In genomic region chr2:127483001-127483400, GRCm38 (mm10) we compare ENCODE assay signal across 8 mouse cellular contexts. TPM values are rescaled to one million over a fixed set of nuclear protein-coding genes. Genes with fewer than 3 reads are reported as not detected.
DNase-seq lines count a peak whose midpoint lies in the region; ATAC-seq and TF ChIP-seq lines count a peak whose summit lies in the region.

No protein-coding gene starts in this region.

- no peak overlapping the region for H3K27ac ChIP-seq in forebrain, embryonic 11.5 days (ENCODE audit: low read depth, low read length)
- no peak overlapping the region for H3K27ac ChIP-seq in hindbrain, embryonic 16.5 days (ENCODE audit: low read depth, low read length)
- H3K27ac ChIP-seq in lung, embryonic 15.5 days = peak overlapping the region; percentile 71
- H3K27ac ChIP-seq in stomach, postnatal 0 days (replicated peaks) = no peak overlapping the region

- H3K9ac ChIP-seq in forebrain, embryonic 11.5 days (ENCODE audit: low read length) = no peak overlapping the region
- H3K9ac ChIP-seq in hindbrain, embryonic 16.5 days (ENCODE audit: low read depth, low read length) = 0 out of 2 replicates have a peak overlapping the region, but pooled peaks have one; percentile 2
- H3K9ac ChIP-seq in lung, embryonic 15.5 days = no peak overlapping the region
- peak overlapping the region; percentile 52; the same call in 1 of the 2 replicates for H3K9ac ChIP-seq in stomach, postnatal 0 days (ENCODE audit: low read length)

- no peak for TF ChIP-seq CTCF in lung, adult 2 months (IDR thresholded peaks at IDR 0.05; ENCODE audit: insufficient read depth, low read length)
- TF ChIP-seq CTCF in stomach, postnatal 0 days (IDR thresholded peaks at IDR 0.05; ENCODE audit: low read depth) = no peak

- no peak for TF ChIP-seq POLR2A in lung, adult 2 months (IDR thresholded peaks at IDR 0.05; ENCODE audit: borderline replicate concordance, extremely low read depth, low read depth, low read length)

- no peak for DNase-seq in lung, adult 2 months
- DNase-seq in lung, postnatal 25 days (ENCODE audit: low spot score) = no peak
- DNase-seq in forebrain, embryonic 11.5 days (ENCODE audit: low spot score) = peak; percentile 61
- DNase-seq in stomach, postnatal 0 days (ENCODE audit: low spot score) = no peak
- no peak for DNase-seq in T-cell, adult 2 months (ENCODE audit: low spot score)
- DNase-seq in urinary bladder, postnatal 10 days (ENCODE audit: low spot score) = no peak

- no peaks in the 10 kb centered on the region for H3K36me3 ChIP-seq in forebrain, embryonic 11.5 days (ENCODE audit: control insufficient read depth, insufficient read depth, low read length)
- no peaks in the 10 kb centered on the region for H3K36me3 ChIP-seq in hindbrain, embryonic 16.5 days (ENCODE audit: control insufficient read depth, insufficient read depth, low read length)
- H3K36me3 ChIP-seq in lung, embryonic 15.5 days = no peaks in the 10 kb centered on the region
- no peaks in the 10 kb centered on the region for H3K36me3 ChIP-seq in stomach, postnatal 0 days (ENCODE audit: control insufficient read depth, insufficient read depth, low read length)

- ATAC-seq in forebrain, embryonic 11.5 days (replicated peaks; ENCODE audit: low FRiP score) = no peak
- no peak for ATAC-seq in hindbrain, embryonic 16.5 days
- ATAC-seq in lung, embryonic 15.5 days (ENCODE audit: borderline replicate concordance, extremely low read depth, low FRiP score, low TSS enrichment) = peak; percentile 50; the same call in 1 of the 2 replicates
- ATAC-seq in stomach, postnatal 0 days (ENCODE audit: low FRiP score, low TSS enrichment) = no peak

- WGBS in lung, adult 2 months = under 1% methylated on average over 21 of the region's 21 CpGs
- WGBS in forebrain, embryonic 11.5 days = under 1% methylated on average over 20 of the region's 21 CpGs
- WGBS in hindbrain, embryonic 16.5 days = 2% methylated on average over 15 of the region's 21 CpGs
- 2% methylated on average over 19 of the region's 21 CpGs for WGBS in lung, embryonic 15.5 days
- under 1% methylated on average over 20 of the region's 21 CpGs for WGBS in stomach, postnatal 0 days

- peak overlapping the region; percentile 67 for H3K4me2 ChIP-seq in forebrain, embryonic 11.5 days (ENCODE audit: low read depth, low read length, severe bottlenecking)
- H3K4me2 ChIP-seq in hindbrain, embryonic 16.5 days (ENCODE audit: low read length) = peak overlapping the region; percentile 80
- H3K4me2 ChIP-seq in lung, embryonic 15.5 days = peak overlapping the region; percentile 97
- H3K4me2 ChIP-seq in stomach, postnatal 0 days (replicated peaks; ENCODE audit: low read depth) = peak overlapping the region; percentile 82

- H3K4me1 ChIP-seq in lung, adult 2 months (ENCODE audit: control insufficient read depth, insufficient read depth, low read length) = peaks cover 2% of the 10 kb centered on the region; the same call in 1 of the 2 replicates
- peaks cover 13% of the 10 kb centered on the region; the same call in 1 of the 2 replicates for H3K4me1 ChIP-seq in forebrain, embryonic 11.5 days (replicated peaks; ENCODE audit: control insufficient read depth, insufficient read depth, low read length)
- peaks cover 22% of the 10 kb centered on the region for H3K4me1 ChIP-seq in hindbrain, embryonic 16.5 days (ENCODE audit: control insufficient read depth, insufficient read depth, low read depth, low read length)
- H3K4me1 ChIP-seq in lung, embryonic 15.5 days = peaks cover 32% of the 10 kb centered on the region
- 0 out of 2 replicates have a peak, but pooled peaks cover 2% of the 10 kb centered on the region for H3K4me1 ChIP-seq in stomach, postnatal 0 days (replicated peaks; ENCODE audit: control insufficient read depth, insufficient read depth)

- H3K4me3 ChIP-seq in lung, adult 2 months (replicated peaks; ENCODE audit: extremely low read depth, low read depth, low read length) = peak overlapping the region; percentile 54
- H3K4me3 ChIP-seq in forebrain, embryonic 11.5 days (ENCODE audit: low read depth, low read length) = peak overlapping the region; percentile 35
- H3K4me3 ChIP-seq in hindbrain, embryonic 16.5 days (ENCODE audit: low read length) = peak overlapping the region; percentile 41
- peak overlapping the region; percentile 54 for H3K4me3 ChIP-seq in lung, embryonic 15.5 days
- H3K4me3 ChIP-seq in stomach, postnatal 0 days (ENCODE audit: low read depth, low read length) = peak overlapping the region; percentile 53

- no peaks in the 10 kb centered on the region for H3K9me3 ChIP-seq in forebrain, embryonic 11.5 days (ENCODE audit: control insufficient read depth, low read length)
- H3K9me3 ChIP-seq in hindbrain, embryonic 16.5 days (ENCODE audit: control insufficient read depth, low read length) = no peaks in the 10 kb centered on the region
- no peaks in the 10 kb centered on the region for H3K9me3 ChIP-seq in lung, embryonic 15.5 days
- H3K9me3 ChIP-seq in stomach, postnatal 0 days (ENCODE audit: control insufficient read depth, low read length) = no peaks in the 10 kb centered on the region

- H3K27me3 ChIP-seq in forebrain, embryonic 11.5 days (ENCODE audit: control insufficient read depth, insufficient read depth, low read length) = peaks cover 52% of the 10 kb centered on the region
- H3K27me3 ChIP-seq in hindbrain, embryonic 16.5 days (replicated peaks; ENCODE audit: control insufficient read depth, insufficient read depth, low read length) = peaks cover 45% of the 10 kb centered on the region
- H3K27me3 ChIP-seq in lung, embryonic 15.5 days = peaks cover 49% of the 10 kb centered on the region
- H3K27me3 ChIP-seq in stomach, postnatal 0 days (ENCODE audit: control insufficient read depth, insufficient read depth, low read length) = peaks cover 10% of the 10 kb centered on the region

- TF ChIP-seq EP300 in stomach, postnatal 0 days (optimal IDR thresholded peaks at IDR 0.05) = no peak

RNA-seq across cellular contexts. Expression of gene Fahd2a, which starts 38.6 kb away (rescaled TPM):
- polyA plus RNA-seq in lung, adult 2 months (2012; rRNA removed) = 11.1 and 14.0 TPM in 2 replicates
- 25.8 and 26.0 TPM in 2 replicates for polyA plus RNA-seq in forebrain, embryonic 11.5 days (2014; fragmentation: Nextera tagmentation; extraction: Ambion mirVana)
- 31.4 and 32.9 TPM in 2 replicates for polyA plus RNA-seq in hindbrain, embryonic 16.5 days (2015; fragmentation: Nextera tagmentation; extraction: Ambion mirVana)
- 21.2 and 21.6 TPM in 2 replicates for polyA plus RNA-seq in lung, embryonic 15.5 days (2015; fragmentation: Nextera tagmentation; extraction: Ambion mirVana)
- polyA plus RNA-seq in stomach, postnatal 0 days (2015; fragmentation: Nextera tagmentation; extraction: Ambion mirVana) = 27.3 and 30.9 TPM in 2 replicates

RNA-seq across cellular contexts. Expression of gene Kcnip3, which starts 38.9 kb away (rescaled TPM):
- polyA plus RNA-seq in lung, adult 2 months (2012; rRNA removed) = 1.5 and 3.1 TPM in 2 replicates
- polyA plus RNA-seq in forebrain, embryonic 11.5 days (2014; fragmentation: Nextera tagmentation; extraction: Ambion mirVana) = 4.6 and 6.3 TPM in 2 replicates
- polyA plus RNA-seq in hindbrain, embryonic 16.5 days (2015; fragmentation: Nextera tagmentation; extraction: Ambion mirVana) = 15.4 and 20.0 TPM in 2 replicates
- 2.5 and 3.1 TPM in 2 replicates for polyA plus RNA-seq in lung, embryonic 15.5 days (2015; fragmentation: Nextera tagmentation; extraction: Ambion mirVana)
- polyA plus RNA-seq in stomach, postnatal 0 days (2015; fragmentation: Nextera tagmentation; extraction: Ambion mirVana) = 1.2 TPM in 2 replicates

RNA-seq across cellular contexts. Expression of gene Gpat2, which starts 58.0 kb away (rescaled TPM):
- polyA plus RNA-seq in lung, adult 2 months (2012; rRNA removed) = 0.15 and 0.29 TPM in 2 replicates
- 0.16 and 0.40 TPM in 2 replicates for polyA plus RNA-seq in forebrain, embryonic 11.5 days (2014; fragmentation: Nextera tagmentation; extraction: Ambion mirVana)
- 0.25 and 0.28 TPM in 2 replicates for polyA plus RNA-seq in hindbrain, embryonic 16.5 days (2015; fragmentation: Nextera tagmentation; extraction: Ambion mirVana)
- 0.21 and 0.29 TPM in 2 replicates for polyA plus RNA-seq in lung, embryonic 15.5 days (2015; fragmentation: Nextera tagmentation; extraction: Ambion mirVana)
- polyA plus RNA-seq in stomach, postnatal 0 days (2015; fragmentation: Nextera tagmentation; extraction: Ambion mirVana) = 0.34 TPM in 2 replicates

RNA-seq across cellular contexts. Expression of gene Prom2, which starts 58.3 kb away (rescaled TPM):
- 1.0 and 9.6 TPM in 2 replicates for polyA plus RNA-seq in lung, adult 2 months (2012; rRNA removed)
- 0.48 and 0.63 TPM in 2 replicates for polyA plus RNA-seq in forebrain, embryonic 11.5 days (2014; fragmentation: Nextera tagmentation; extraction: Ambion mirVana)
- 0.05 and 0.06 TPM in 2 replicates for polyA plus RNA-seq in hindbrain, embryonic 16.5 days (2015; fragmentation: Nextera tagmentation; extraction: Ambion mirVana)
- 2.2 and 2.7 TPM in 2 replicates for polyA plus RNA-seq in lung, embryonic 15.5 days (2015; fragmentation: Nextera tagmentation; extraction: Ambion mirVana)
- 17.2 and 20.5 TPM in 2 replicates for polyA plus RNA-seq in stomach, postnatal 0 days (2015; fragmentation: Nextera tagmentation; extraction: Ambion mirVana)

Comparison
In these comparisons a context has a peak if more than half of its experiments do, and no peak if none do; other contexts are left out.
1. H3K9ac ChIP-seq: peak in hindbrain, embryonic 16.5 days (single experiment) and stomach, postnatal 0 days (single experiment); none in forebrain, embryonic 11.5 days (single experiment) and lung, embryonic 15.5 days (single experiment).
2. Peak in every context shown above with its lines, with median percentiles within 50 percentile points of each other: H3K4me3 ChIP-seq and H3K4me2 ChIP-seq.